Mouse (Mus musculus) cerebellum, adult 2 months (tissue): ENCODE data around the gene E2f6.

ENCODE experiments used
- CTCF ChIP-seq: fragments of 200-500 bp; IDR thresholded peaks from 2 replicates; pipeline ENCODE4 v1.5.1; 2011; ENCODE audit warnings: low read depth, mild to moderate bottlenecking, control low read depth, low read length, moderate library complexity, borderline replicate concordance; ENCODE audit not compliant: insufficient read depth
- POLR2A ChIP-seq: fragments of 200-500 bp; IDR thresholded peaks from 2 replicates; pipeline ENCODE4 v1.6.1; 2011; ENCODE audit warnings: low read length, control low read depth, borderline replicate concordance; ENCODE audit not compliant: insufficient read depth

GRCm38 (mm10) chr12:16880077-16880476 is 69.3 kb downstream of the E2f6 start:
- no peak for TF ChIP-seq POLR2A
- no peak for TF ChIP-seq CTCF
